Mouse (Mus musculus) CH12.LX (cell line): ENCODE measurements at regions not wholly inside any gene's neighbourhood (a gene's known extent, or its start where the extent isn't known, plus 50 kb on each side); places are given as distances from the start of the nearest gene placed in this dataset.

Experiments used
- CTCF ChIP-seq, 2 experiments: IDR thresholded peaks in 1 of 2; conservative IDR thresholded peaks in 1 of 2; 2 replicates each; pipeline ENCODE4 v1.5.1; 2011 to 2012; ENCODE audit warnings: low read depth in 2 of 2, low read length in 2 of 2, improper control_type of control experiment in 1 of 2, inconsistent platforms in 1 of 2, mild to moderate bottlenecking in 1 of 2, moderate library complexity in 1 of 2
- EP300 ChIP-seq: IDR thresholded peaks from 2 replicates; pipeline ENCODE4 v1.6.1; 2011; ENCODE audit warnings: low read length, improper control_type of control experiment
- ETS1 ChIP-seq: conservative IDR thresholded peaks from 2 replicates; pipeline ENCODE4 v1.6.1; 2012; ENCODE audit warnings: low read depth, mild to moderate bottlenecking, inconsistent platforms, low read length, improper control_type of control experiment, moderate library complexity
- MAX ChIP-seq: IDR thresholded peaks from 2 replicates; pipeline ENCODE4 v1.6.1; 2011; ENCODE audit warnings: low read length, improper control_type of control experiment
- MEF2A ChIP-seq: IDR thresholded peaks from 2 replicates; pipeline ENCODE4 v1.6.1; 2014; ENCODE audit warnings: low read depth, mild to moderate bottlenecking, inconsistent platforms, low read length, improper control_type of control experiment, borderline replicate concordance
- NELFE ChIP-seq: IDR thresholded peaks from 2 replicates; pipeline ENCODE4 v1.6.1; 2011; ENCODE audit warnings: low read depth, low read length, improper control_type of control experiment
- POLR2A ChIP-seq: IDR thresholded peaks from 2 replicates; pipeline ENCODE4 v1.6.1; 2011; ENCODE audit warnings: low read depth, mild to moderate bottlenecking, improper control_type of control experiment, low read length
- ZC3H11A ChIP-seq: IDR thresholded peaks from 2 replicates; pipeline ENCODE4 v1.6.1; 2012; ENCODE audit warnings: low read depth, mild to moderate bottlenecking, inconsistent platforms, low read length, improper control_type of control experiment
- ZNF384 ChIP-seq: IDR thresholded peaks from 2 replicates; pipeline ENCODE4 v1.6.1; 2012; ENCODE audit warnings: low read depth, low read length, improper control_type of control experiment, inconsistent platforms

GRCm38 (mm10) chr2:133436913-133437843 lies 114.8 kb upstream of the Bmp2 start:
- TF ChIP-seq CTCF (conservative IDR thresholded peaks at IDR 0.05 in 1 of 2, IDR thresholded peaks at IDR 0.05 in 1 of 2; ENCODE audit: low read depth in 2 of 2, low read length in 2 of 2) (no peak), ETS1 (no peak), ZC3H11A (no peak), NELFE (no peak), ZNF384 (no peak), MEF2A (no peak), EP300 (no peak), POLR2A (no peak), MAX (no peak)
